Mouse (Mus musculus) embryonic stem cell, embryonic (primary cell): ENCODE measurements around the gene Gsta1.
"Not testable (repeated sequence)": the region's sequence is repeated elsewhere in the genome, so short reads cannot be mapped to it uniquely, and the experiment has no call there.

Experiments
- CTCF ChIA-PET, 4 experiments: fragments of 300-600 bp in 2 of 4; fragments of 350-600 bp in 2 of 4; sonication (Branson Sonifier 250); formaldehyde crosslinking; loops; one replicate each; lab custom pipeline; 2022; ENCODE audit warnings: inconsistent platforms in 2 of 4; lab: Charles Lee
- POLR2A ChIA-PET, 4 experiments: fragments of 300-600 bp in 2 of 4; fragments of 350-600 bp in 2 of 4; sonication (Branson Sonifier 250); formaldehyde crosslinking; loops; one replicate each; lab custom pipeline; 2022; ENCODE audit warnings: antibody characterized with exemption in 4 of 4, inconsistent platforms in 1 of 4; lab: Charles Lee

The Gsta1 gene

GRCm38 (mm10) chr9:78230461-78230860 is at the start of gene Gsta1:
Gene Gsta1 (plus strand): TSS chr9:78230656.
- POLR2A ChIA-PET = not testable (repeated sequence)

GRCm38 (mm10) chr9:78182474-78182873 is 48.0 kb upstream of the Gsta1 start, which contains the start of gene Gsta4:
Gene Gsta4 (plus strand): TSS chr9:78182774.
- POLR2A ChIA-PET = interaction anchor here in 1 of 4 experiments (1.1 to 1.8 kb wide), 2 partner anchors 9 to 18 kb away, joined by 6 to 16 read pairs; no protein-coding TSS in a partner anchor
- CTCF ChIA-PET = not testable (repeated sequence)

More at GRCm38 (mm10) chr9:78230461-78230860, at the start of gene Gsta1:
- CTCF ChIA-PET = not testable (repeated sequence)

GRCm38 (mm10) chr9:78185686-78186085 is 44.8 kb upstream of the Gsta1 start:
- ChIA-PET CTCF (interaction anchor here in 1 of 4 experiments (1.1 to 1.4 kb wide), 2 partner anchors 9 to 362 kb away, joined by 3 read pairs; no protein-coding TSS in a partner anchor), POLR2A (interaction anchor here in 2 of 4 experiments (1.0 to 3.8 kb wide), 10 partner anchors 9 to 341 kb away, joined by 3 to 30 read pairs (median 4); partner anchors contain the start of gene Dppa5a (in 1 of the 2))

- POLR2A ChIA-PET = interaction anchor here in 2 of 4 experiments (2.0 to 8.9 kb wide), 5 partner anchors 9 to 78 kb away, joined by 4 to 233 read pairs (median 92); partner anchors contain the start of genes Fbxo9 (in 1 of the 2) and Ick (in 1 of the 2)
- CTCF ChIA-PET = interaction anchor here in 1 of 4 experiments (0.6 to 2.2 kb wide), 2 partner anchors 13 to 20 kb away, joined by 3 to 8 read pairs; no protein-coding TSS in a partner anchor
Observed at GRCm38 (mm10) chr9:78188910-78189309, 41.5 kb upstream of the Gsta1 start.

GRCm38 (mm10) chr9:78190651-78191634 is 39.5 kb upstream of the Gsta1 start:
- POLR2A ChIA-PET = interaction anchor here (0.6 to 8.9 kb wide), 118 partner anchors 8 to 1566 kb away, joined by 3 to 233 read pairs (median 5); partner anchors contain the start of genes Dppa5a (in 3 of the 4), Fbxo9 (in 3 of the 4), Gm17324 (in 3 of the 4) and Ick (in 2 of the 4)
- CTCF ChIA-PET = interaction anchor here in 3 of 4 experiments (0.5 to 5.1 kb wide), 10 partner anchors 10 to 726 kb away, joined by 3 to 38 read pairs (median 4); no protein-coding TSS in a partner anchor

- ChIA-PET POLR2A (interaction anchor here (0.5 to 8.9 kb wide), 127 partner anchors 9 to 1263 kb away, joined by 3 to 233 read pairs (median 5); partner anchors contain the start of genes Dppa5a (in 3 of the 4), Fbxo9 (in 3 of the 4), Gm17324 (in 3 of the 4) and Ick (in 2 of the 4)), CTCF (interaction anchor here in 3 of 4 experiments (0.6 to 5.1 kb wide), 12 partner anchors 9 to 86 kb away, joined by 3 to 38 read pairs (median 4); no protein-coding TSS in a partner anchor)
Observed at GRCm38 (mm10) chr9:78191736-78192135, 38.7 kb upstream of the Gsta1 start.

- POLR2A ChIA-PET = interaction anchor here (0.5 to 8.9 kb wide), 42 partner anchors 8 to 334 kb away, joined by 3 to 233 read pairs (median 4); partner anchors contain the start of genes Dppa5a (in 2 of the 4), Fbxo9 (in 2 of the 4), Ick (in 2 of the 4) and Gm17324 (in 1 of the 4)
- CTCF ChIA-PET = interaction anchor here (0.6 to 5.1 kb wide), 15 partner anchors 10 to 359 kb away, joined by 4 to 38 read pairs (median 6); no protein-coding TSS in a partner anchor
Observed at GRCm38 (mm10) chr9:78193902-78194597, 36.4 kb upstream of the Gsta1 start.

- POLR2A ChIA-PET = interaction anchor here (0.6 to 8.9 kb wide), 42 partner anchors 8 to 667 kb away, joined by 3 to 233 read pairs (median 4); partner anchors contain the start of genes Dppa5a (in 2 of the 4), Fbxo9 (in 1 of the 4), Gm17324 (in 1 of the 4) and Ick (in 1 of the 4)
- CTCF ChIA-PET = interaction anchor here (0.5 to 5.1 kb wide), 12 partner anchors 12 to 236 kb away, joined by 3 to 38 read pairs (median 6); no protein-coding TSS in a partner anchor
Observed at GRCm38 (mm10) chr9:78195034-78195433, 35.4 kb upstream of the Gsta1 start.

GRCm38 (mm10) chr9:78197801-78198200 is 32.7 kb upstream of the Gsta1 start:
- POLR2A ChIA-PET = interaction anchor here (0.9 to 6.1 kb wide), 20 partner anchors 10 to 329 kb away, joined by 3 to 34 read pairs (median 5); no protein-coding TSS in a partner anchor
- CTCF ChIA-PET = interaction anchor here (0.6 to 2.1 kb wide), 6 partner anchors 17 to 98 kb away, joined by 3 to 7 read pairs (median 3); no protein-coding TSS in a partner anchor

GRCm38 (mm10) chr9:78204194-78204593 is 26.3 kb upstream of the Gsta1 start:
- ChIA-PET CTCF (no interaction called here), POLR2A (interaction anchor here (0.5 to 6.6 kb wide), 12 partner anchors 9 to 316 kb away, joined by 3 to 72 read pairs (median 4); no protein-coding TSS in a partner anchor)

GRCm38 (mm10) chr9:78208956-78209355 is 21.5 kb upstream of the Gsta1 start:
- ChIA-PET CTCF (interaction anchor here in 1 of 4 experiments (0.6 kb wide), 1 partner anchor 17 kb away, joined by 4 read pairs; no protein-coding TSS in a partner anchor), POLR2A (interaction anchor here in 2 of 4 experiments (0.5 to 3.5 kb wide), 9 partner anchors 10 to 34 kb away, joined by 3 to 23 read pairs (median 5); no protein-coding TSS in a partner anchor)

- CTCF ChIA-PET = no interaction called here
- POLR2A ChIA-PET = interaction anchor here in 2 of 4 experiments (0.8 to 5.0 kb wide), 9 partner anchors 9 to 272 kb away, joined by 3 to 34 read pairs (median 5); no protein-coding TSS in a partner anchor
Observed at GRCm38 (mm10) chr9:78210079-78210478, 20.4 kb upstream of the Gsta1 start.

- ChIA-PET POLR2A (interaction anchor here in 2 of 4 experiments (0.6 to 5.0 kb wide), 3 partner anchors 10 to 81 kb away, joined by 3 to 34 read pairs (median 16); no protein-coding TSS in a partner anchor), CTCF (no interaction called here)
Observed at GRCm38 (mm10) chr9:78210821-78211220, 19.6 kb upstream of the Gsta1 start.

- ChIA-PET CTCF (no interaction called here), POLR2A (interaction anchor here in 2 of 4 experiments (0.6 to 5.0 kb wide), 4 partner anchors 11 to 81 kb away, joined by 3 to 34 read pairs (median 10); no protein-coding TSS in a partner anchor)
Observed at GRCm38 (mm10) chr9:78211521-78211920, 18.9 kb upstream of the Gsta1 start.

GRCm38 (mm10) chr9:78212341-78213049 is 18.0 kb upstream of the Gsta1 start:
- POLR2A ChIA-PET = interaction anchor here in 3 of 4 experiments (1.1 to 5.0 kb wide), 6 partner anchors 9 to 22 kb away, joined by 3 to 34 read pairs (median 4); no protein-coding TSS in a partner anchor
- CTCF ChIA-PET = no interaction called here

- POLR2A ChIA-PET = interaction anchor here in 2 of 4 experiments (1.8 to 2.4 kb wide), 2 partner anchors 13 to 26 kb away, joined by 4 to 6 read pairs; no protein-coding TSS in a partner anchor
- CTCF ChIA-PET = no interaction called here
Observed at GRCm38 (mm10) chr9:78217074-78217473, 13.4 kb upstream of the Gsta1 start.
